In the genomic region with DNA sequence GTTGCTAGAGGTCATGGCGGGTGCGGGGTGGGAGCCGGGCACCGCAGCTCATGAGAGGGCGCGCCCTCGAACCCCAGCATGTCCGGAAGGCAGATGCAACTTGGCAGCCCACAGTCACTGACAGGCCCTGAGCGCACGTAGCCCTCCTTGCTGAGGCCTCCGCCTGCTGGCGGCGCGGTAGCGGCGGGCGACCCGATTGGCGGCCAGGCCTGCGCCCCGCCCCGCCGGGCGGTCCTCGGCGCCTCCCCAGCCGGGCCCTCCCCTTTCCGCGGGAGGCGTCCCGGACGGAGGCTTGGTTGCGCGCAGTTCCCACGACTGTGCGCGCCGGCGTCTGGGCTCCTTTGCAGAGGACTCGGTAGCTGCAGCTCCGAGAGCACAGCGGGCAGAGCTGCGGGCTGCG, we compare ENCODE assay signal across 8 mouse cellular contexts.
DNase-seq lines count a peak whose midpoint lies in the region; ATAC-seq and TF ChIP-seq lines count a peak whose summit lies in the region.
"Not testable (repeated sequence)": the region's sequence is repeated elsewhere in the genome, so short reads cannot be mapped to it uniquely, and the experiment has no call there.

No protein-coding gene starts in this region.

- not testable (repeated sequence) for H3K27ac ChIP-seq in embryonic fibroblast, embryonic 13.5 days (ENCODE audit: insufficient read depth, low read length); intestine, embryonic 16.5 days (ENCODE audit: low read length)
- peak overlapping the region; percentile 79 for H3K27ac ChIP-seq in heart, embryonic 10.5 days

- not testable (repeated sequence) for TF ChIP-seq POLR2A in embryonic fibroblast, embryonic 13.5 days (IDR thresholded peaks at IDR 0.05; ENCODE audit: low read depth, low read length)

- intact Hi-C loops in left cerebral cortex, postnatal 4 days (cut with DNase I), result not testable (repeated sequence)

- peak overlapping the region; percentile 59 for H3K4me2 ChIP-seq in intestine, embryonic 16.5 days (ENCODE audit: low read depth, low read length)

- peak overlapping the region; percentile 61 for H3K9ac ChIP-seq in intestine, embryonic 16.5 days (ENCODE audit: low read depth, low read length)

- peak; percentile 95 for ATAC-seq in intestine, embryonic 16.5 days

- H3K36me3 ChIP-seq in heart, embryonic 10.5 days; intestine, embryonic 16.5 days (ENCODE audit: control insufficient read depth, insufficient read depth, low read length): not testable (repeated sequence)

- under 1% methylated on average over 41 of the region's 44 CpGs for WGBS in heart, embryonic 10.5 days
- WGBS in intestine, embryonic 16.5 days, result 0% methylated on average over 42 of the region's 44 CpGs

- H3K27me3 ChIP-seq in heart, embryonic 10.5 days (ENCODE audit: insufficient read depth, poor library complexity, severe bottlenecking); intestine, embryonic 16.5 days (replicated peaks; ENCODE audit: control insufficient read depth, insufficient read depth, low read length): not testable (repeated sequence)

- H3K4me1 ChIP-seq in embryonic fibroblast, embryonic 13.5 days (ENCODE audit: control insufficient read depth, insufficient read depth, low read length); heart, embryonic 10.5 days; intestine, embryonic 16.5 days (ENCODE audit: control insufficient read depth, insufficient read depth, low read length): not testable (repeated sequence)

- TF ChIP-seq CTCF in embryonic fibroblast, embryonic 13.5 days (IDR thresholded peaks at IDR 0.05; ENCODE audit: borderline replicate concordance, insufficient read depth, low read length), result not testable (repeated sequence)

- peak overlapping the region; percentile 27; the same call in 1 of the 2 replicates for H3K4me3 ChIP-seq in embryonic fibroblast, embryonic 13.5 days (ENCODE audit: insufficient read depth, low read length)
- peak overlapping the region; percentile 68 for H3K4me3 ChIP-seq in heart, embryonic 10.5 days
- H3K4me3 ChIP-seq in intestine, embryonic 16.5 days (ENCODE audit: low read length), result peak overlapping the region; percentile 54

- not testable (repeated sequence) for H3K9me3 ChIP-seq in heart, embryonic 10.5 days; intestine, embryonic 16.5 days (ENCODE audit: control insufficient read depth, low read length)

- peak; percentile 11 for DNase-seq in adrenal gland, postnatal 10 days
- DNase-seq in heart, embryonic 10.5 days (ENCODE audit: low spot score), result peak; percentile 82
- peak; percentile 7 for DNase-seq in left cerebral cortex, postnatal 4 days
- DNase-seq in lung, postnatal 25 days (ENCODE audit: low spot score), result peak; percentile 0
- DNase-seq in retina, embryonic 14.5 days (ENCODE audit: low spot score), result peak; percentile 72
- peak; percentile 14 for DNase-seq in urinary bladder, postnatal 14 days (ENCODE audit: low spot score)

Comparison
In these comparisons a context has a peak if more than half of its experiments do, and no peak if none do; other contexts are left out.
1. DNase-seq: peak in every context shown above with its lines; median percentile 82 in heart, embryonic 10.5 days; 72 in retina, embryonic 14.5 days; 14 in urinary bladder, postnatal 14 days; 11 in adrenal gland, postnatal 10 days; 7 in left cerebral cortex, postnatal 4 days; 0 in lung, postnatal 25 days.